Mouse (Mus musculus) limb, embryonic 13.5 days (tissue): Measurements from ENCODE around the gene Cacul1. TPM values are rescaled to one million over a fixed set of nuclear protein-coding genes. Genes with fewer than 3 reads are reported as not detected.

ENCODE experiments used
- ATAC-seq: fragments of 200-750 bp; cut with Nextera tagmentation; 2 replicates; pipeline ENCODE4 v1.8.0; 2017; ENCODE audit warnings: low read depth, moderate number of reproducible peaks, moderate TSS enrichment; ENCODE audit not compliant: low FRiP score
- H3K27ac ChIP-seq: fragments of 300-500 bp; sonication (generic); 2 replicates; pipeline ENCODE4 v1.5.1; 2015; ENCODE audit warnings: inconsistent platforms, mild to moderate bottlenecking, moderate library complexity
- H3K27me3 ChIP-seq: fragments of 300-500 bp; sonication (generic); 2 replicates; pipeline ENCODE4 v1.6.1; 2015; ENCODE audit warnings: mild to moderate bottlenecking, inconsistent platforms
- H3K36me3 ChIP-seq: fragments of 300-500 bp; sonication (generic); 2 replicates; pipeline ENCODE4 v1.6.1; 2015; ENCODE audit warnings: inconsistent platforms, mild to moderate bottlenecking, moderate library complexity
- H3K4me1 ChIP-seq: fragments of 300-500 bp; sonication (generic); 2 replicates; pipeline ENCODE4 v1.6.1; 2015; ENCODE audit warnings: inconsistent platforms
- H3K4me2 ChIP-seq: fragments of 300-500 bp; sonication (generic); replicated peaks from 2 replicates; pipeline ENCODE4 v1.6.1; 2015; ENCODE audit warnings: inconsistent platforms, mild to moderate bottlenecking, moderate library complexity
- H3K4me3 ChIP-seq: fragments of 300-500 bp; sonication (generic); 2 replicates; pipeline ENCODE4 v1.5.1; 2015; ENCODE audit warnings: moderate library complexity, mild to moderate bottlenecking, inconsistent platforms
- H3K9ac ChIP-seq: fragments of 300-500 bp; sonication (generic); 2 replicates; pipeline ENCODE4 v1.6.1; 2015; ENCODE audit warnings: mild to moderate bottlenecking, inconsistent platforms
- H3K9me3 ChIP-seq: fragments of 300-500 bp; sonication (generic); 2 replicates; pipeline ENCODE4 v1.6.1; 2016; ENCODE audit warnings: inconsistent platforms
- WGBS: fragments of 180-500 bp; shearing (Covaris S2); methylation state at CpG from one replicate; pipeline ENCODE4 v1.1.7; 2015; 5-methylcytosine and 5-hydroxymethylcytosine counted together
- polyA plus RNA-seq: library from polyadenylated mRNA; unstranded; fragments of >200 nt; fragmentation: Nextera tagmentation; extraction: Ambion mirVana; gene quantifications from 2 replicates; pipeline ENCODE4 v1.2.1, GENCODE M21; 2015

Gene Cacul1
- polyA plus RNA-seq, 1 experiment from 2014 or later: 20.8 TPM

DNA sequence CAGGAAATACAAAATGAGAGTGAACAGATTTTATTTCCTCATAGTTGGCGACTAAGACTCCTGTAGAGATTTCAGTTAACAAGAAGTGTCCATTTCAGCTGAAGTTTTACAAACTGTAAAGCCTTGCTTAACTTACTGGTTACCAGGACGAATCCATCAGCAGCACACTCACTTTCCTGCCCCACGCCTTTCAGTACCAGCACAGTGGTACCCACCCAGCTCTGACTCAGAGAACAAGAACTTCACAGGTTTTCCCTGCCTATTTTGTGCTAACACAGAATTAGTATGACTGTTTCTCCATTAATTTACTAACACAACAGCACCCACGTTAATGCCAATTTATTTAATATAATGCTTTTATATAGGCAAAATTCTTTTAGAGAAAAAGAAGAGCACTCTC is 53.9 kb downstream of the Cacul1 start:
- Histone ChIP-seq H3K4me3 (no peak overlapping the region), H3K27me3 (no peaks in the 10 kb centered on the region), H3K4me1 (no peaks in the 10 kb centered on the region), H3K4me2 (no peak overlapping the region), H3K9ac (no peak overlapping the region), H3K9me3 (0 out of 2 replicates have a peak, but pooled peaks cover 3% of the 10 kb centered on the region), H3K27ac (no peak overlapping the region), H3K36me3 (peaks cover 33% of the 10 kb centered on the region)
- ATAC-seq: no peak
- WGBS: 91% methylated on average over 4 of the region's 4 CpGs

- 82% methylated on average over 1 of the region's 1 CpGs for WGBS
- H3K9ac ChIP-seq: no peak overlapping the region
- no peak overlapping the region for H3K4me2 ChIP-seq
- H3K9me3 ChIP-seq: 0 out of 2 replicates have a peak, but pooled peaks cover 3% of the 10 kb centered on the region
- H3K27me3 ChIP-seq: no peaks in the 10 kb centered on the region
- peaks cover 27% of the 10 kb centered on the region for H3K36me3 ChIP-seq
- ATAC-seq: no peak
- no peak overlapping the region for H3K4me3 ChIP-seq
- H3K27ac ChIP-seq: no peak overlapping the region
- no peaks in the 10 kb centered on the region for H3K4me1 ChIP-seq
Measured at GRCm38 (mm10) chr19:60525086-60525485, 55.7 kb downstream of the Cacul1 start.

GRCm38 (mm10) chr19:60524678-60525077 is 56.1 kb downstream of the Cacul1 start:
- no peaks in the 10 kb centered on the region for H3K27me3 ChIP-seq
- WGBS: 81% methylated on average over 3 of the region's 3 CpGs
- no peak overlapping the region for H3K4me3 ChIP-seq
- no peak overlapping the region for H3K4me2 ChIP-seq
- H3K9ac ChIP-seq: no peak overlapping the region
- H3K9me3 ChIP-seq: 0 out of 2 replicates have a peak, but pooled peaks cover 3% of the 10 kb centered on the region
- no peak overlapping the region for H3K27ac ChIP-seq
- ATAC-seq: no peak
- peaks cover 27% of the 10 kb centered on the region for H3K36me3 ChIP-seq
- no peaks in the 10 kb centered on the region for H3K4me1 ChIP-seq

DNA sequence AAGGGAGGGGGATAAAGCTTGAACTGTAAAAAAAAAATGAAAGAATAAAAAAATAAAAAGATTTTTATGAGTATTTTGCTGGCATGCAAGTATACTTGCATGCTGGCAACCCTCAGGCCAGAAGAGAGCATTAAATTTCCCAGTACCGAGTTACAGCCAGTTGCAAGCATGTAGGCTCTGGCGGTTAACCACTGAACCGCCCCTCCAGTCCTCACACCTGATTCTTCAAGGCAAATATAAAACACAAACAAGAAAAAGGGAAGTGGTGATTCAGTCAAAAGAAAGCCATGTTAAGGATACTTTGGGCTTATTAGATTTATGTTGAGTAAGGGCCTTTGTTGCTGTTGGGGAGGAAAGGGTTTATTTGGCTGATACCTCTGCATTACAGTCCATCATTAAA is 60.7 kb downstream of the Cacul1 start:
- no peak overlapping the region for H3K4me2 ChIP-seq
- no peaks in the 10 kb centered on the region for H3K4me1 ChIP-seq
- no peaks in the 10 kb centered on the region; the same call in 1 of the 2 replicates for H3K36me3 ChIP-seq
- no peak overlapping the region for H3K4me3 ChIP-seq
- 0 out of 2 replicates have a peak, but pooled peaks cover 3% of the 10 kb centered on the region for H3K9me3 ChIP-seq
- WGBS: 72% methylated on average over 3 of the region's 3 CpGs
- no peak overlapping the region for H3K27ac ChIP-seq
- H3K9ac ChIP-seq: no peak overlapping the region
- H3K27me3 ChIP-seq: no peaks in the 10 kb centered on the region
- no peak for ATAC-seq

DNA sequence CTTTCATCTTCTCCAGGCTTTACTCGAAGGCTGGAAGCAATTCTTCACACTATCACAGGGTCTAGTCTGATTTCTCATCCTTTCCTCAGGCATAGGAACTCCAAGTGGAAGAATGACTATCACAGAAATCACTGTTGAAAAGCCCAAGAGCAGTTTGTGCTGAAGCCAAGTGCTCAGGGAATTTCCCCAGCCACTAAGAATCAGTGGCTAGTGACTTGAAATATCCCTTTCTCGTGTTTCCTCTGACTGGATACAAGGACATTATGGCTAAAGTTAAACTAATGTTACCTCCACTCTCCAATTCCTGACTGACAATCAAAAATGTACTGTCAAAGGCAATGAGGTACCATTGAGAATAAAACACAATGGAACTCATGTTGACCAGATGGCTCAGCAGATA is 65.8 kb downstream of the Cacul1 start:
- 55% methylated on average over 2 of the region's 2 CpGs for WGBS
- ATAC-seq: no peak
- no peak overlapping the region for H3K27ac ChIP-seq

DNA sequence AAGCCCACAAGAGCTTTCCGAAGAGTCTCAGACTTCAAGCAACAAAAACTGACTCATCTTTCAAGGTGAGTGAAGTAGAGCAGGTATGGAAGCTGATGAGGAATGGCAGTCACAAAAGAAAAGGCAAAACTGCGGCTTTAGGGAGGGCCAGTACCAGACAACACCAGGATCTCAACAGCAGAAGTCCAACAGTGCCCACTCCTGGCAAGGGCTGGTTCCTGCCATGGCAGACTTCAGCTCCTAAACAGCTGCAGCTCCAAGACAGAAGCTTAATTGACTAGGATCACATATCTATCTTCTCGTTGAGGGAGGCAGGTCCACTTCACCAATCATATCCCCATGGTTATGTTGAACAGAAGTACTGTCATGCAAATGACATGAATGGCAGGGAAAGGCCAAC is 67.4 kb downstream of the Cacul1 start:
- Histone ChIP-seq H3K4me1 (no peaks in the 10 kb centered on the region), H3K4me2 (no peak overlapping the region), H3K36me3 (no peaks in the 10 kb centered on the region), H3K27me3 (no peaks in the 10 kb centered on the region), H3K9me3 (no peaks in the 10 kb centered on the region), H3K27ac (no peak overlapping the region), H3K9ac (no peak overlapping the region), H3K4me3 (no peak overlapping the region)
- 70% methylated on average over 3 of the region's 3 CpGs for WGBS
- ATAC-seq: no peak

More for the DNA sequence above, 65.8 kb downstream of the Cacul1 start:
- H3K4me3 ChIP-seq: no peak overlapping the region
- H3K9me3 ChIP-seq: no peaks in the 10 kb centered on the region
- H3K36me3 ChIP-seq: no peaks in the 10 kb centered on the region
- H3K27me3 ChIP-seq: no peaks in the 10 kb centered on the region
- no peaks in the 10 kb centered on the region for H3K4me1 ChIP-seq
- no peak overlapping the region for H3K9ac ChIP-seq
- no peak overlapping the region for H3K4me2 ChIP-seq

DNA sequence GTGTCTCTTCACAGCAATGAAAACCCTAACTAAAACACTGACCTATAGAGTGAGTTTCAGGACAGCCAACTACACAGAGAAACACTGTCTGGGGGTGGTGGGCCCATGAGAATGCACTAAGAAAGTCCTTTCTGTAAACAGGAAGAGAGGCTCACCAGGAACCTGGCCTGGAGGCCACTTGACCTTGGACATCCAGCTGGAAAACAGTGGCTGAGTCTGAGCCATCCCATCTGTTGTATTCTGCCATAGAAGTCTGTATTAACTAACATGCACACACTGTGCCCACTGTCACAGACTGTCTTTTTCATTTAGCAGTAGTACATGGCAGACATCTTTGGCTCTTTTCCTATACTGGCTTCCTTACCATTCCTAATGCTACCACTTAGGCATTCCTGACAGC is 80.6 kb downstream of the Cacul1 start:
- Histone ChIP-seq H3K27ac (no peak overlapping the region), H3K4me3 (no peak overlapping the region), H3K27me3 (no peaks in the 10 kb centered on the region; the same call in 1 of the 2 replicates), H3K9me3 (no peaks in the 10 kb centered on the region), H3K4me1 (no peaks in the 10 kb centered on the region), H3K9ac (no peak overlapping the region), H3K4me2 (no peak overlapping the region), H3K36me3 (no peaks in the 10 kb centered on the region)
- ATAC-seq: no peak

GRCm38 (mm10) chr19:60497171-60497570 is 83.7 kb downstream of the Cacul1 start:
- Histone ChIP-seq H3K27ac (no peak overlapping the region), H3K36me3 (no peaks in the 10 kb centered on the region), H3K4me2 (no peak overlapping the region), H3K4me3 (no peak overlapping the region), H3K27me3 (no peaks in the 10 kb centered on the region; the same call in 1 of the 2 replicates), H3K9ac (no peak overlapping the region), H3K4me1 (no peaks in the 10 kb centered on the region), H3K9me3 (no peaks in the 10 kb centered on the region)
- ATAC-seq: no peak
- 71% methylated on average over 4 of the region's 4 CpGs for WGBS

GRCm38 (mm10) chr19:60495772-60496171 is 85.1 kb downstream of the Cacul1 start:
- Histone ChIP-seq H3K9ac (no peak overlapping the region), H3K36me3 (no peaks in the 10 kb centered on the region), H3K9me3 (no peaks in the 10 kb centered on the region), H3K4me2 (no peak overlapping the region), H3K27ac (no peak overlapping the region), H3K4me3 (no peak overlapping the region), H3K4me1 (no peaks in the 10 kb centered on the region), H3K27me3 (no peaks in the 10 kb centered on the region; the same call in 1 of the 2 replicates)
- no peak for ATAC-seq
- 54% methylated on average over 3 of the region's 3 CpGs for WGBS

DNA sequence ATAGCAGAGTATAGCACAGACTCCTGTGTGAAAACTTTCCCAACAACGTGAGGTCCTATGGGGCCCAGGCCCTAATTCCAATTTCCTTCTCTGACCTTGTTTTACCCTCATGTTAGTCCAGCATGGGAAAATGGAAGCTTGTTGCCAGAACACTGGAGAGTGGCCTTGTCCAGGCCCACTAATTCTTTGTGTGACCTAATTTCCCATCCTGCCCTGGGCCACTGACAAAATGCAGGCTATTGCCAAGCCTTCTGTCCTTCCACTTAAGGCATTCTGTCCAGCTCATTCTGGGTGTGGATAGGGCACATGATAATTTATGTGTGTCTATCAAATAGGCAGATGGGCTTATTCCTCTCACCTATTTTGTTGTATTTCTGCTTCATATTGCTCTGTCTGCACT is 91.3 kb downstream of the Cacul1 start:
- no peak for ATAC-seq
- Histone ChIP-seq H3K9ac (no peak overlapping the region), H3K4me2 (no peak overlapping the region), H3K4me1 (no peaks in the 10 kb centered on the region), H3K36me3 (no peaks in the 10 kb centered on the region), H3K27ac (no peak overlapping the region), H3K4me3 (no peak overlapping the region), H3K9me3 (no peaks in the 10 kb centered on the region), H3K27me3 (no peaks in the 10 kb centered on the region)
- WGBS: 76% methylated on average over 1 of the region's 1 CpGs

DNA sequence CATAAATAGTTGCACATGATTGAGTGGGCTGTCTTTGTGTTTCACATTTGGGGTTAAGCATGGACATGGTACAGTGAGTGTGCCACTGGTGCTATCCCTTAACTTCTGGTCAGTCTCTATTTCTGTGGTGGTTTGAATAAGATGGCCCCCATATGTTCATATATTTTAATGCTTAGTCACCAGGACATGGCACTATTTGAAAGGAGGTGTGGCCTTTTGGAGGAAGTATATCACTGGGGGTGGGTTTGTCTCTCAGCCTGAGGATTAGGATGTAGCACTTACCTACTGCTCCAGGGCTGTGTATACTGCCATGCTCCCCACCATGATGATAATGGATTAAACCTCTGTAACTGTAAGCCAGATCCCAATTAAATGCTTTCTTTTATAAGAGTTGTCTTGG is 95.6 kb downstream of the Cacul1 start:
- no peak overlapping the region for H3K4me2 ChIP-seq
- H3K36me3 ChIP-seq: no peaks in the 10 kb centered on the region
- no peaks in the 10 kb centered on the region for H3K4me1 ChIP-seq
- H3K9ac ChIP-seq: no peak overlapping the region
- H3K27ac ChIP-seq: no peak overlapping the region
- no peak overlapping the region for H3K4me3 ChIP-seq
- H3K27me3 ChIP-seq: no peaks in the 10 kb centered on the region
- no peak for ATAC-seq
- no peaks in the 10 kb centered on the region for H3K9me3 ChIP-seq

GRCm38 (mm10) chr19:60478859-60479258 is 102.0 kb downstream of the Cacul1 start:
- no peak overlapping the region for H3K27ac ChIP-seq
- H3K9ac ChIP-seq: no peak overlapping the region
- H3K4me1 ChIP-seq: no peaks in the 10 kb centered on the region
- no peaks in the 10 kb centered on the region for H3K36me3 ChIP-seq
- WGBS: 49% methylated on average over 1 of the region's 1 CpGs
- no peak for ATAC-seq
- H3K4me2 ChIP-seq: no peak overlapping the region
- no peaks in the 10 kb centered on the region for H3K9me3 ChIP-seq
- 0 out of 2 replicates have a peak, but pooled peaks cover 2% of the 10 kb centered on the region for H3K27me3 ChIP-seq
- H3K4me3 ChIP-seq: no peak overlapping the region

- WGBS: 49% methylated on average over 2 of the region's 2 CpGs
Measured at GRCm38 (mm10) chr19:60477788-60478187, 103.0 kb downstream of the Cacul1 start.

More at GRCm38 (mm10) chr19:60477788-60478187, 103.0 kb downstream of the Cacul1 start:
- no peaks in the 10 kb centered on the region for H3K9me3 ChIP-seq
- no peak overlapping the region for H3K27ac ChIP-seq
- no peaks in the 10 kb centered on the region for H3K36me3 ChIP-seq
- H3K4me2 ChIP-seq: no peak overlapping the region
- H3K4me3 ChIP-seq: no peak overlapping the region
- no peaks in the 10 kb centered on the region for H3K4me1 ChIP-seq
- H3K9ac ChIP-seq: no peak overlapping the region
- H3K27me3 ChIP-seq: 0 out of 2 replicates have a peak, but pooled peaks cover 2% of the 10 kb centered on the region
- ATAC-seq: no peak
